In the genomic region with DNA sequence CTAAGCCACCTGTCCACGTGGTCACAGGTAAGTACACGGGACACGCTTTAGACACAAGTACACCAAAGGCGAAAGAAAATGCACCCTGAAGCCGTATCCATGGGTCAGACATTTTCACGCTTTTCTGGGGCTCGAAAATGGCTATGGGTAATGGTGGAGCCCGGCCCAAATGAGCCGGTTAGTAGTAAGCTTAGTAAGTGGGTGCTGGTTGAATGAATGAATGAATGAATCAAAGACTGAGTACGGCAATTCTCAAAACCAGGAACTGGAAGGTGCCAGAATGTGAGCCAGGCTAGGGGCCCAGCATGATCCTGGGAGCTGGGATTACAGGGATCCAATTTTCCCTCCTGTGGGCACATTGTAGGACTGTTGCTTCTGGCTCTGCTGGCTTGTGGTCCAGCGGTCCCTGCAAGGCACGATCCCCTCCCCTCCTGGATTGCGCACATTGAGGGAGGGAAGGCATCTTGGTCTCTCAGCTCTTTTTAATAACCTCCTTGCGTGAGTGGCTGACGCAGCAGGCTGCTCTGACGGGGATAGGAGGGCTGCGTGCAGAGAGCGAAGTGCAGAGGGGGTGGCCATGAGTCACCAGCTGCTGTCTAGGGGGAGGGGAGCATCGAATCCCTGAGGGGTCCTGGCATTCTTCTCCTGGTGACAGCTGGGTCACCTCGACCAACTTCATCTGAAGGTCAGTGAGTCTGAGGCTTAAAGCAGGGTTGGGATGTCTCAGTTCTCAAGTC, we compare ENCODE assay signal across 8 mouse cellular contexts. TPM values are rescaled to one million over a fixed set of nuclear protein-coding genes. Genes with fewer than 3 reads are reported as not detected.
A peak's percentile ranks its signal among the peaks of the same experiment; 100 is the strongest.
DNase-seq lines count a peak whose midpoint lies in the region; ATAC-seq lines count a peak whose summit lies in the region.

A gene (plus strand): TSS at position 594 of the 737 bp plus-strand sequence.

- intact Hi-C loops in left cerebral cortex, postnatal 10 days (cut with DNase I): loop anchor here (2.0 kb wide), 1 partner anchor 17 kb away; a partner anchor contains a TSS

- no peaks in the 10 kb centered on the region for H3K9me3 ChIP-seq in neural tube, embryonic 11.5 days (ENCODE audit: control insufficient read depth, low read length)
- no peaks in the 10 kb centered on the region for H3K9me3 ChIP-seq in hindbrain, embryonic 15.5 days
- H3K9me3 ChIP-seq in midbrain, embryonic 12.5 days: no peaks in the 10 kb centered on the region

- H3K36me3 ChIP-seq in neural tube, embryonic 11.5 days (ENCODE audit: control insufficient read depth, insufficient read depth, low read length): peaks cover 6% of the 10 kb centered on the region
- peaks cover 7% of the 10 kb centered on the region for H3K36me3 ChIP-seq in hindbrain, embryonic 15.5 days
- H3K36me3 ChIP-seq in midbrain, embryonic 12.5 days: peaks cover 9% of the 10 kb centered on the region

- H3K27me3 ChIP-seq in neural tube, embryonic 11.5 days (ENCODE audit: control insufficient read depth, insufficient read depth, low read length): no peaks in the 10 kb centered on the region
- H3K27me3 ChIP-seq in hindbrain, embryonic 15.5 days: no peaks in the 10 kb centered on the region
- H3K27me3 ChIP-seq in midbrain, embryonic 12.5 days: peaks cover 6% of the 10 kb centered on the region; the same call in 1 of the 2 replicates

- H3K4me2 ChIP-seq in neural tube, embryonic 11.5 days (ENCODE audit: low read depth): peak within 1 kb of the TSS; percentile 84
- H3K4me2 ChIP-seq in hindbrain, embryonic 15.5 days: peak within 1 kb of the TSS; percentile 88
- peak within 1 kb of the TSS; percentile 94 for H3K4me2 ChIP-seq in midbrain, embryonic 12.5 days (replicated peaks)

- peak; percentile 50 for DNase-seq in neural tube, embryonic 11.5 days (ENCODE audit: low spot score)
- DNase-seq in neural tube, embryonic 10.5 days (ENCODE audit: extremely low spot score, low spot score): no peak
- DNase-seq in cerebellum, adult 9-10 months: peak; percentile 78
- DNase-seq in gastrocnemius, adult 8-10 months (ENCODE audit: low spot score in 2 of 2): no peak
- peak in 1 of 2 experiments; percentile 74 for DNase-seq in left cerebral cortex, postnatal 10 days (ENCODE audit: extremely low spot score in 1 of 2, low spot score in 2 of 2)
- DNase-seq in testis, postnatal 10 days (ENCODE audit: low spot score): no peak

- peak within 1 kb of the TSS; percentile 27 for H3K4me3 ChIP-seq in neural tube, embryonic 11.5 days (ENCODE audit: low read depth, low read length)
- H3K4me3 ChIP-seq in hindbrain, embryonic 15.5 days: peak within 1 kb of the TSS; percentile 80
- peak within 1 kb of the TSS; percentile 94 for H3K4me3 ChIP-seq in midbrain, embryonic 12.5 days

- H3K9ac ChIP-seq in neural tube, embryonic 11.5 days (ENCODE audit: low read length): peak within 1 kb of the TSS; percentile 36
- H3K9ac ChIP-seq in hindbrain, embryonic 15.5 days: peak within 1 kb of the TSS; percentile 60
- peak within 1 kb of the TSS; percentile 45 for H3K9ac ChIP-seq in midbrain, embryonic 12.5 days (replicated peaks)

- peaks cover 49% of the 10 kb centered on the region for H3K4me1 ChIP-seq in neural tube, embryonic 11.5 days (ENCODE audit: control insufficient read depth, insufficient read depth, low read length)
- H3K4me1 ChIP-seq in hindbrain, embryonic 15.5 days (replicated peaks): peaks cover 67% of the 10 kb centered on the region
- H3K4me1 ChIP-seq in midbrain, embryonic 12.5 days: peaks cover 69% of the 10 kb centered on the region

- H3K27ac ChIP-seq in neural tube, embryonic 11.5 days (ENCODE audit: low read depth, low read length): peak within 1 kb of the TSS; percentile 83
- H3K27ac ChIP-seq in hindbrain, embryonic 15.5 days (replicated peaks): peak within 1 kb of the TSS; percentile 99
- H3K27ac ChIP-seq in midbrain, embryonic 12.5 days (replicated peaks): peak within 1 kb of the TSS; percentile 99

- no peak for ATAC-seq in neural tube, embryonic 11.5 days (ENCODE audit: insufficient read depth, low FRiP score, low TSS enrichment)
- ATAC-seq in hindbrain, embryonic 15.5 days (ENCODE audit: low FRiP score, low read depth): no peak
- no peak for ATAC-seq in midbrain, embryonic 12.5 days (ENCODE audit: low FRiP score, low read depth)

- WGBS in neural tube, embryonic 11.5 days: 19% methylated on average over 20 of the region's 20 CpGs
- WGBS in hindbrain, embryonic 15.5 days: 10% methylated on average over 20 of the region's 20 CpGs
- 12% methylated on average over 20 of the region's 20 CpGs for WGBS in midbrain, embryonic 12.5 days

RNA-seq across cellular contexts. Expression of the gene that starts here (rescaled TPM):
- 84.0 and 85.1 TPM in 2 replicates for polyA plus RNA-seq in neural tube, embryonic 11.5 days (2014; fragmentation: Nextera tagmentation; extraction: Ambion mirVana)
- total RNA-seq in gastrocnemius, adult 8-10 months (2022): 10 to 100 TPM; 23.4 to 49.1 (median 31.4) TPM
- polyA plus RNA-seq in hindbrain, embryonic 15.5 days (2015; fragmentation: Nextera tagmentation; extraction: Ambion mirVana): 295 and 319 TPM in 2 replicates
- 100 to 1,000 TPM; 138 to 151 TPM for total RNA-seq in left cerebral cortex, postnatal 10 days (2021)
- 227 and 233 TPM in 2 replicates for polyA plus RNA-seq in midbrain, embryonic 12.5 days (2016; fragmentation: Nextera tagmentation; extraction: Ambion mirVana)

Comparison
In these comparisons a context has a peak if more than half of its experiments do, and no peak if none do; other contexts are left out.
1. DNase-seq: peak in neural tube, embryonic 11.5 days (single experiment) and cerebellum, adult 9-10 months (single experiment); none in neural tube, embryonic 10.5 days (single experiment), gastrocnemius, adult 8-10 months (0 of 2) and testis, postnatal 10 days (single experiment).
2. H3K4me3 ChIP-seq: peak in every context shown above with its lines; median percentile 94 in midbrain, embryonic 12.5 days; 80 in hindbrain, embryonic 15.5 days; 27 in neural tube, embryonic 11.5 days.
3. Peak in every context shown above with its lines, with median percentiles within 50 percentile points of each other: H3K27ac ChIP-seq, H3K4me2 ChIP-seq and H3K9ac ChIP-seq.